Mouse (Mus musculus) midbrain, embryonic 13.5 days (tissue): ENCODE measurements around the gene Ctss. TPM values are rescaled to one million over a fixed set of nuclear protein-coding genes. Genes with fewer than 3 reads are reported as not detected.
"Not testable (repeated sequence)": the region's sequence is repeated elsewhere in the genome, so short reads cannot be mapped to it uniquely, and the experiment has no call there.

Experiments used
- ATAC-seq: fragments of 200-750 bp; cut with Nextera tagmentation; 2 replicates; pipeline ENCODE4 v1.8.0; 2017; ENCODE audit warnings: mild to moderate bottlenecking, moderate TSS enrichment, moderate library complexity
- H3K27ac ChIP-seq: fragments of 300-500 bp; sonication (generic); 2 replicates; pipeline ENCODE4 v1.5.1; 2015; ENCODE audit warnings: inconsistent platforms, mild to moderate bottlenecking, moderate library complexity
- H3K27me3 ChIP-seq: fragments of 300-500 bp; sonication (generic); 2 replicates; pipeline ENCODE4 v1.6.1; 2015; ENCODE audit warnings: mild to moderate bottlenecking, inconsistent platforms
- H3K36me3 ChIP-seq: fragments of 300-500 bp; sonication (generic); 2 replicates; pipeline ENCODE4 v1.6.1; 2015; ENCODE audit warnings: mild to moderate bottlenecking, inconsistent platforms
- H3K4me1 ChIP-seq: fragments of 300-500 bp; sonication (generic); replicated peaks from 2 replicates; pipeline ENCODE4 v1.6.1; 2015; ENCODE audit warnings: inconsistent platforms
- H3K4me2 ChIP-seq: fragments of 300-500 bp; sonication (generic); replicated peaks from 2 replicates; pipeline ENCODE4 v1.6.1; 2015; ENCODE audit warnings: moderate library complexity, mild to moderate bottlenecking, inconsistent platforms
- H3K4me3 ChIP-seq: fragments of 300-500 bp; sonication (generic); replicated peaks from 2 replicates; pipeline ENCODE4 v1.5.1; 2015; ENCODE audit warnings: mild to moderate bottlenecking, inconsistent platforms
- H3K9ac ChIP-seq: fragments of 300-500 bp; sonication (generic); replicated peaks from 2 replicates; pipeline ENCODE4 v1.6.1; 2015; ENCODE audit warnings: mild to moderate bottlenecking, inconsistent platforms
- H3K9me3 ChIP-seq: fragments of 300-500 bp; sonication (generic); 2 replicates; pipeline ENCODE4 v1.6.1; 2016; ENCODE audit warnings: mild to moderate bottlenecking, inconsistent platforms
- WGBS: fragments of 180-500 bp; shearing (Covaris S2); methylation state at CpG from one replicate; pipeline ENCODE4 v1.1.7; 2015; 5-methylcytosine and 5-hydroxymethylcytosine counted together
- polyA plus RNA-seq: library from polyadenylated mRNA; unstranded; fragments of >200 nt; fragmentation: Nextera tagmentation; extraction: Ambion mirVana; gene quantifications from 2 replicates; pipeline ENCODE4 v1.2.1, GENCODE M21; 2015

Gene Ctss
- polyA plus RNA-seq, 1 experiment from 2014 or later, result 10.5 TPM

- no peaks in the 10 kb centered on the region for H3K27me3 ChIP-seq
- H3K9ac ChIP-seq, result no peak overlapping the region
- H3K4me2 ChIP-seq, result no peak overlapping the region
- H3K4me1 ChIP-seq, result no peaks in the 10 kb centered on the region
- no peaks in the 10 kb centered on the region for H3K9me3 ChIP-seq
- ATAC-seq, result no peak
- H3K36me3 ChIP-seq, result no peaks in the 10 kb centered on the region
- H3K4me3 ChIP-seq, result no peak overlapping the region
- no peak overlapping the region for H3K27ac ChIP-seq
- WGBS, result 93% methylated on average over 10 of the region's 10 CpGs
These were observed 12.3 kb downstream of the Ctss start for GRCm38 (mm10) chr3:95538936-95539335.

GRCm38 (mm10) chr3:95539837-95540236, 13.3 kb downstream of the Ctss start:
- no peaks in the 10 kb centered on the region for H3K9me3 ChIP-seq
- H3K4me2 ChIP-seq, result no peak overlapping the region
- H3K9ac ChIP-seq, result no peak overlapping the region
- H3K27me3 ChIP-seq, result no peaks in the 10 kb centered on the region
- no peak overlapping the region for H3K27ac ChIP-seq
- H3K4me1 ChIP-seq, result no peaks in the 10 kb centered on the region
- no peaks in the 10 kb centered on the region for H3K36me3 ChIP-seq
- H3K4me3 ChIP-seq, result no peak overlapping the region
- WGBS, result 96% methylated on average over 4 of the region's 4 CpGs
- ATAC-seq, result no peak

- not testable (repeated sequence) for H3K4me2 ChIP-seq, H3K27ac ChIP-seq, H3K9me3 ChIP-seq, H3K4me1 ChIP-seq, H3K27me3 ChIP-seq, H3K9ac ChIP-seq, H3K4me3 ChIP-seq, H3K36me3 ChIP-seq, ATAC-seq
- whole genome bisulfite sequencing, result 83% methylated on average over 2 of the region's 2 CpGs
These were observed 14.6 kb downstream of the Ctss start for GRCm38 (mm10) chr3:95541186-95541585.

DNA sequence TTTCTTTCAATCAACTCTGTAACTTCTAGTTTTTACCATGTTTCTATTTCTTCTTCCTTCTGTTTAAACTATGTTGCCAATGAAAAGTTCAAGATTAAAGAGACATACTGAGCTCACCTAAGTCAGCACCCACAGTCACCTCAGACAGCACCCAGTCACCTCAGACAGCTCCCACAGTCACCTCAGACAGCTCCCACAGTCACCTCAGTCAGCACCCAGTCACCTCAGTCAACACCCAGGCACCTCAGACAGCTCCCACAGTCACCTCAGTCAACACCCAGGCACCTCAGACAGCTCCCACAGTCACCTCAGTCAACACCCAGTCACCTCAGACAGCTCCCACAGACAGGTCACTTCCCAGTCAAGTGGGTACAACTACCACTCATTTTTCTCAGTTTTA, 15.6 kb downstream of the Ctss start:
- H3K4me3 ChIP-seq, result no peak overlapping the region
- no peaks in the 10 kb centered on the region for H3K4me1 ChIP-seq
- no peak overlapping the region for H3K27ac ChIP-seq
- no peak overlapping the region for H3K9ac ChIP-seq
- no peaks in the 10 kb centered on the region for H3K9me3 ChIP-seq
- H3K27me3 ChIP-seq, result no peaks in the 10 kb centered on the region
- no peak for ATAC-seq
- H3K4me2 ChIP-seq, result no peak overlapping the region
- H3K36me3 ChIP-seq, result no peaks in the 10 kb centered on the region

- WGBS, result 71% methylated on average over 7 of the region's 7 CpGs
- Histone ChIP-seq H3K4me3 (no peak overlapping the region), H3K36me3 (no peaks in the 10 kb centered on the region), H3K27me3 (no peaks in the 10 kb centered on the region), H3K27ac (no peak overlapping the region), H3K9me3 (no peaks in the 10 kb centered on the region), H3K4me2 (no peak overlapping the region), H3K4me1 (no peaks in the 10 kb centered on the region), H3K9ac (no peak overlapping the region)
- no peak for ATAC-seq
These were observed 16.4 kb downstream of the Ctss start for GRCm38 (mm10) chr3:95542981-95543380.

- Histone ChIP-seq H3K9ac (no peak overlapping the region), H3K9me3 (no peaks in the 10 kb centered on the region), H3K4me1 (no peaks in the 10 kb centered on the region), H3K27me3 (no peaks in the 10 kb centered on the region), H3K27ac (no peak overlapping the region), H3K4me3 (no peak overlapping the region), H3K36me3 (no peaks in the 10 kb centered on the region), H3K4me2 (no peak overlapping the region)
- 65% methylated on average over 1 of the region's 1 CpGs for WGBS
- ATAC-seq, result no peak
These were observed 23.6 kb downstream of the Ctss start for GRCm38 (mm10) chr3:95550176-95550575.

DNA sequence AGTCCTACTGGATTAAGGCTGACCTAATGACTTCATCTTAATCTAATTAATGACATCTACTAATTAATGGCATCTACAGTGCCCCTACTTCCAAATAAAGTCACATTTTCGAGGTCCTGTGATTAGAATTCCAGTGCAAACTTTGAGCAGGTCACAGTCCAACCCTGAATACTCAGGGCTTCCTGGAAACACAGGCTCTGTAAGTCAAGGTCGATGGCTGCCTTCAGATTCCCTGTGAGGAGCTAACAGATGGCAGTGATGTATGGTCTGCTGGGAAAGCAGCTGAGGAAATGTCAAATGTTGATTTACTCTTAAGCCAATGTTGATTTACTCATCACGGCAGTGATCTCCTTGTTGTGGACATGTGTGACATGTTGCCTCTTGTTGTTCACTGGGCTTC, 27.4 kb downstream of the Ctss start:
- Histone ChIP-seq H3K9me3 (no peaks in the 10 kb centered on the region), H3K27me3 (no peaks in the 10 kb centered on the region), H3K4me3 (no peak overlapping the region), H3K27ac (no peak overlapping the region), H3K4me1 (no peaks in the 10 kb centered on the region), H3K9ac (no peak overlapping the region), H3K4me2 (no peak overlapping the region), H3K36me3 (no peaks in the 10 kb centered on the region)
- 68% methylated on average over 3 of the region's 3 CpGs for WGBS
- ATAC-seq, result no peak

- Histone ChIP-seq H3K27me3 (no peaks in the 10 kb centered on the region), H3K4me1 (no peaks in the 10 kb centered on the region), H3K36me3 (no peaks in the 10 kb centered on the region), H3K27ac (no peak within 1 kb of the TSS), H3K4me2 (no peak within 1 kb of the TSS), H3K4me3 (no peak within 1 kb of the TSS), H3K9ac (no peak within 1 kb of the TSS), H3K9me3 (no peaks in the 10 kb centered on the region)
- ATAC-seq, result no peak
- WGBS, result 93% methylated on average over 27 of the region's 27 CpGs
These were observed 32.9 kb downstream of the Ctss start, which contains the start of gene Hormad1 for GRCm38 (mm10) chr3:95559437-95559836. TSS of gene Hormad1 (plus strand) at chr3:95559677.

- Histone ChIP-seq H3K27me3 (no peaks in the 10 kb centered on the region), H3K9ac (no peak overlapping the region), H3K4me1 (no peaks in the 10 kb centered on the region), H3K4me2 (no peak overlapping the region), H3K27ac (no peak overlapping the region), H3K9me3 (no peaks in the 10 kb centered on the region), H3K4me3 (no peak overlapping the region), H3K36me3 (no peaks in the 10 kb centered on the region)
- no peak for ATAC-seq
- WGBS, result 91% methylated on average over 3 of the region's 3 CpGs
These were observed 34.2 kb downstream of the Ctss start for GRCm38 (mm10) chr3:95560738-95561137.

DNA sequence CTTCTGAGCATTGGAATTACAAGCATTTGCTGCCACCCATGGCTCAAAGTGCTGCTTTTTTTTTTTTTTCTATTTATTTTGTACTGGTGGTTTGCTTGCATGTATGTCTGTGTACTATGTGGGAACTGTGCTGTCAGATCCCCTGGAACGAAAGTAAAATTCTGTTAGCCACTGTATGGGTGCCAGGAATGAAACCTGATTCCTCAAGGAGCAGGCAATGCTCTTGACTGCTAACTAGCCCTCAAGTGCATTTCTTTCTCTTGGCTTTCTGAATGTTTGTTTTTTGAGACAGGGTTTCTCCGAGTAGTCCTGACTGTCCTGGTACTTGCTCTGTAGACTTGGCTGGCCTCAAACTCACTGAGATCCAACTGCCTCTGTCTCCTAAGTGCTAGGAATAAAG, 35.2 kb downstream of the Ctss start:
- Histone ChIP-seq H3K36me3 (no peaks in the 10 kb centered on the region), H3K4me1 (no peaks in the 10 kb centered on the region), H3K9me3 (no peaks in the 10 kb centered on the region), H3K4me3 (no peak overlapping the region), H3K27me3 (no peaks in the 10 kb centered on the region), H3K4me2 (no peak overlapping the region), H3K9ac (no peak overlapping the region), H3K27ac (no peak overlapping the region)
- no peak for ATAC-seq
- 87% methylated on average over 2 of the region's 2 CpGs for WGBS

GRCm38 (mm10) chr3:95569585-95569984, 43.0 kb downstream of the Ctss start:
- H3K27me3 ChIP-seq, result no peaks in the 10 kb centered on the region
- H3K4me3 ChIP-seq, result no peak overlapping the region
- ATAC-seq, result no peak
- H3K4me1 ChIP-seq, result no peaks in the 10 kb centered on the region
- 90% methylated on average over 3 of the region's 3 CpGs for WGBS
- H3K9ac ChIP-seq, result no peak overlapping the region
- H3K9me3 ChIP-seq, result no peaks in the 10 kb centered on the region
- H3K27ac ChIP-seq, result no peak overlapping the region
- no peaks in the 10 kb centered on the region for H3K36me3 ChIP-seq
- H3K4me2 ChIP-seq, result no peak overlapping the region

GRCm38 (mm10) chr3:95587754-95588603, 61.4 kb downstream of the Ctss start:
- Histone ChIP-seq H3K9me3 (no peaks in the 10 kb centered on the region), H3K4me3 (peak overlapping the region; percentile 85), H3K27me3 (no peaks in the 10 kb centered on the region), H3K4me1 (peaks cover 15% of the 10 kb centered on the region), H3K27ac (peak overlapping the region; percentile 59; the same call in 1 of the 2 replicates), H3K36me3 (peaks cover 9% of the 10 kb centered on the region), H3K9ac (no peak overlapping the region), H3K4me2 (peak overlapping the region; percentile 58)
- ATAC-seq, result no peak
- 53% methylated on average over 8 of the region's 8 CpGs for WGBS

DNA sequence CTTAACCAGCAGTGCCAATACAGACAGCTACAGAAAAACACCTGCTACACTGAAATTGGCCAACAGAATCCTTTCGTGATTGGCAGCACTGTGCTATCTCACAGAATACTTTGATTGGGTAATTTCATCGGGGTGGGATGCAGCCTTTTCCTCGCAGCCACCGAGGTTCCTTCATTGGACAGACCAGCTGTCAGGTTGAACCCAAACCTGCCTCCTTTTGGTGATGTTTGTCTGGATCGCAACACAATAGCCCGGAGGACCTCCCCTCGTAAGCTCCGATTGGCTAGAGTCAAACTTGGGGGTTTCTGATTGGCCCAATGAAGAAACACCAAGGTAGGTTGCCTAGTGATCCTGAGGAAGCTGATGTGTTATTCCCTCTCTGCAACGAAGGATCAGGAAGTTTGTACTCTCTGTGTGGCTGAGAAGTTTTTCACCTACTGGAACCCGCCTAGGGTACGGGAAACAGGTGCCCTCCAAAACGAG, 62.1 kb downstream of the Ctss start, which contains the start of gene Golph3l:
Gene Golph3l, plus strand, starts transcription at position 331 of the 483 bp plus-strand sequence.
- peaks cover 15% of the 10 kb centered on the region for H3K4me1 ChIP-seq
- H3K4me3 ChIP-seq, result peak within 1 kb of the TSS; percentile 85
- H3K36me3 ChIP-seq, result peaks cover 11% of the 10 kb centered on the region
- peak within 1 kb of the TSS; percentile 77 for H3K9ac ChIP-seq
- H3K4me2 ChIP-seq, result peak within 1 kb of the TSS; percentile 71
- no peaks in the 10 kb centered on the region for H3K27me3 ChIP-seq
- peak; percentile 100 for ATAC-seq
- no peaks in the 10 kb centered on the region for H3K9me3 ChIP-seq
- peak within 1 kb of the TSS; percentile 64 for H3K27ac ChIP-seq
- 0% methylated on average over 12 of the region's 12 CpGs for WGBS
